Mouse (Mus musculus): ENCODE results near the gene Foxn4.

Gene Foxn4

GRCm38 (mm10) chr5:114273693-114274402, at the start of gene Foxn4:
TSS of gene Foxn4 (minus strand) at chr5:114273807.
- no peak for ATAC-seq (ENCODE audit: low TSS enrichment)

GRCm38 (mm10) chr5:114323105-114323790, 49.6 kb upstream of the Foxn4 start:
- no peak for ATAC-seq (ENCODE audit: low TSS enrichment)

GRCm38 (mm10) chr5:114309680-114310036, 36.1 kb upstream of the Foxn4 start:
- ATAC-seq (ENCODE audit: low TSS enrichment): no peak

GRCm38 (mm10) chr5:114308765-114309679, 35.4 kb upstream of the Foxn4 start:
- ATAC-seq (ENCODE audit: low TSS enrichment): no peak

- ATAC-seq (ENCODE audit: low TSS enrichment): no peak
These were observed 32.9 kb upstream of the Foxn4 start for GRCm38 (mm10) chr5:114306496-114306895.

GRCm38 (mm10) chr5:114303166-114303565, 29.6 kb upstream of the Foxn4 start:
- no peak for ATAC-seq (ENCODE audit: low TSS enrichment)

- ATAC-seq (ENCODE audit: low TSS enrichment): no peak
These were observed 26.4 kb upstream of the Foxn4 start for GRCm38 (mm10) chr5:114299883-114300610.

GRCm38 (mm10) chr5:114299156-114299855, 25.7 kb upstream of the Foxn4 start:
- no peak for ATAC-seq (ENCODE audit: low TSS enrichment)

- ATAC-seq (ENCODE audit: low TSS enrichment): no peak
These were observed 24.7 kb upstream of the Foxn4 start for GRCm38 (mm10) chr5:114298212-114298894.

- ATAC-seq (ENCODE audit: low TSS enrichment): no peak
These were observed 23.4 kb upstream of the Foxn4 start for GRCm38 (mm10) chr5:114296693-114297631.

GRCm38 (mm10) chr5:114290004-114290403, 16.4 kb upstream of the Foxn4 start:
- no peak for ATAC-seq (ENCODE audit: low TSS enrichment)

- no peak for ATAC-seq (ENCODE audit: low TSS enrichment)
These were observed 15.3 kb upstream of the Foxn4 start, which contains the start of gene Myo1h for GRCm38 (mm10) chr5:114288874-114289273. TSS of gene Myo1h (plus strand) at chr5:114289166.

- ATAC-seq (ENCODE audit: low TSS enrichment): no peak
These were observed 14.8 kb upstream of the Foxn4 start for GRCm38 (mm10) chr5:114288396-114288795.

GRCm38 (mm10) chr5:114286872-114287571, 13.4 kb upstream of the Foxn4 start:
- no peak for ATAC-seq (ENCODE audit: low TSS enrichment)

- ATAC-seq (ENCODE audit: low TSS enrichment): no peak
These were observed 12.5 kb upstream of the Foxn4 start for GRCm38 (mm10) chr5:114286102-114286501.

GRCm38 (mm10) chr5:114285398-114285700, 11.7 kb upstream of the Foxn4 start:
- ATAC-seq (ENCODE audit: low TSS enrichment): peak; percentile 34; the same call in 1 of the 2 replicates

GRCm38 (mm10) chr5:114284604-114285397, 11.2 kb upstream of the Foxn4 start:
- ATAC-seq (ENCODE audit: low TSS enrichment): no peak; the same call in 1 of the 2 replicates

- no peak for ATAC-seq (ENCODE audit: low TSS enrichment)
These were observed 8.7 kb upstream of the Foxn4 start for GRCm38 (mm10) chr5:114282346-114282745.

All from frontal cortex, adult (tissue).